Mouse (Mus musculus) megakaryocyte, embryonic 14.5 days (primary cell): Measurements from ENCODE around the gene Nmi. TPM values are rescaled to one million over a fixed set of nuclear protein-coding genes. Genes with fewer than 3 reads are reported as not detected.

Experiments used
- H3K27me3 ChIP-seq: replicated peaks from 2 replicates; pipeline ENCODE3; 2012; ENCODE audit warnings: inconsistent platforms
- H3K36me3 ChIP-seq: replicated peaks from 2 replicates; pipeline ENCODE3; 2012; ENCODE audit warnings: low read length, inconsistent platforms, mixed read lengths
- H3K4me1 ChIP-seq: 2 replicates; pipeline ENCODE4 v1.6.1; 2012; ENCODE audit warnings: inconsistent platforms
- H3K4me3 ChIP-seq: replicated peaks from 2 replicates; pipeline ENCODE3; 2012; ENCODE audit warnings: moderate library complexity, mild to moderate bottlenecking, inconsistent platforms
- H3K9me3 ChIP-seq: 2 replicates; pipeline ENCODE4 v1.6.1; 2012; ENCODE audit warnings: inconsistent platforms
- FLI1 ChIP-seq: IDR thresholded peaks from 2 replicates; pipeline ENCODE4 v1.6.1; 2012; ENCODE audit warnings: low read length, inconsistent platforms, mixed read lengths
- GATA1 ChIP-seq: IDR thresholded peaks from 3 replicates; pipeline ENCODE4 v1.6.1; 2012; ENCODE audit warnings: mixed read lengths, low read length, inconsistent platforms, borderline replicate concordance
- polyA plus RNA-seq: library from polyadenylated mRNA; stranded (reverse); fragments of >175 nt; gene quantifications from 2 replicates; pipeline ENCODE4 v1.2.3, GENCODE M21; 2012; ENCODE audit warnings: low replicate concordance; ENCODE audit not compliant: insufficient read depth

Nmi gene
- polyA plus RNA-seq, 1 experiment, result 1.4 TPM

DNA sequence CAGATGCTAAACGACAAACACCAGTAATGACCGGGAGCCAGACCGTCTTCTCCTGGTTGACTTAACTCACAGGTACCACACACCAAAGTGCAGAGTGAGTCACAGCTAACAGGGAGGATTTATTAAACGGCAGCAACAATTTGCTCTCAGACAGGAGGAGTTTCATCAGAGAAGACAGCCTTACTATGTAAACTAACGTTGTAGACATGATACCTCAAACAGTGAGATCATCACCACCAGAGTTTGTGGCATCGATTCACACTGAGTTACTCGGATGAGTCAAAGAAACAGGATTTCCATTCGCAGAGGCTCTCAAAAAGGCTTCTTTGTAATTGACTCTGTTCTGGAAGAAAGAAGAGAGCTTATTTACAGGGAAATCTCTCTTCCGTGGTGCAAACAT, 12.9 kb upstream of the Nmi start:
- Histone ChIP-seq H3K4me3 (no peak overlapping the region), H3K9me3 (no peaks in the 10 kb centered on the region; the same call in 1 of the 2 replicates), H3K27me3 (peaks cover 12% of the 10 kb centered on the region), H3K4me1 (peaks cover 29% of the 10 kb centered on the region), H3K36me3 (no peaks in the 10 kb centered on the region)
- no peak for TF ChIP-seq FLI1
- no peak for TF ChIP-seq GATA1

DNA sequence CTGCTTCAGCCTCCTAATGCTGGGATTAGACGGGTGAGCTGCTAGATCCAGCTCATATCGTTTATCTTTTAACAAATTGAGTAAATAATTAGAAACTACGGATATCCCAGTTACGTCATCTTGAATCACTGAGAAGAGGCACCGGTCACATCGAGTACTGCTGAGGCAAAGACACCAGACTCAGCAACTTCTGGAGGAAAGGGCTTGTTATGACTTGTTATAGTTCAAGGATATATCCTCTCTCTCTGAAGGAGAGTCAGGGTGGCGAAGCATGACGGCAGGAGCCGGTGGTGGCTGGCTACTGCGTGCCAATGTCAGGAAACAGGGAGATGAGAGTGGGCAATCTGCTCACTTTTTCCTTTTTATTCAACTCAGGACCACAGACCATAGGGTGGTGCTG, 11.9 kb upstream of the Nmi start:
- H3K4me3 ChIP-seq, result no peak overlapping the region
- peaks cover 9% of the 10 kb centered on the region for H3K27me3 ChIP-seq
- H3K36me3 ChIP-seq, result no peaks in the 10 kb centered on the region
- peaks cover 29% of the 10 kb centered on the region for H3K4me1 ChIP-seq
- TF ChIP-seq GATA1 (no peak), FLI1 (no peak)
- peaks cover 3% of the 10 kb centered on the region for H3K9me3 ChIP-seq

DNA sequence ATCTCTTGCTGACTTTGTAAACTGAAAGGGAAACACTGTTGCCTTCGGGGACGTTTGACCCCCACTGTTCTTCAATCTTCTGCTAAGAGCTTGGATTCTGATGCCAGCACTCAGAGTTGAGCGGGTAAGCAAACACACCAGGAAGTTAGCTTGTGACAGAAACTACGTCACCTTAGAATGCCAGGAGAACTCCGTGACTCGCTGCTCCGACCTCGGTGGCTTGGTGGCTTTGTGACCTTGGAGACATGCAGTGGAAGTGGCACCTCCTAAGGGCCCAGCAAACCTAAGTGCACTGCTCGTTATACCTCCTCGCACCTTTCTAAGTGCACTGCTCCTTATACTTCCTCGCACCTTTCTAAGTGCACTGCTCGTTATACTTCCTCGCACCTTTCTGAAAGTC, 9.0 kb upstream of the Nmi start:
- H3K4me1 ChIP-seq, result peaks cover 29% of the 10 kb centered on the region
- no peak overlapping the region for H3K4me3 ChIP-seq
- TF ChIP-seq GATA1 (no peak), FLI1 (no peak)

DNA sequence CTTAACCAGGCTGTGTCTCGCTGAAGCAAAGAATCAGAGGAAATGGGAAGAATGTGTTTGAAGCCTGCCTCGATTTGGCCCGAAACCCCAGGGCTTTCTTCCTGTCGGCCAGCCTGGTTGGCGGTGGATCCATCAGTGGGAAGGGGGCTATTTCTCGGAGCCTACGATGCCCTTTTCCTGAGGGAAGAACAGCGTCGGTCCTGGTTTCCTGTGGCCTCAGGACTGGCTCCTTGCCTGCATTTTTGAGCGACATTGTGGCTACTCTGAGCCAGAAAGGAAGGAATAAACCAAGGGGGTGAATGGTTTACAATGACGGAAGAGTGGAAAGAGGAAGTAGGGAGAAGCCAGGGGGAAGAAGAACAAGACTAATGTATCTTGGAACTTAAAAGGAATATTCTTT, 8.3 kb upstream of the Nmi start:
- Histone ChIP-seq H3K9me3 (peaks cover 16% of the 10 kb centered on the region), H3K4me1 (peaks cover 29% of the 10 kb centered on the region), H3K4me3 (peak overlapping the region; percentile 59), H3K36me3 (no peaks in the 10 kb centered on the region), H3K27me3 (peaks cover 2% of the 10 kb centered on the region)
- no peak for TF ChIP-seq GATA1
- TF ChIP-seq FLI1, result no peak

More for the DNA sequence above, 9.0 kb upstream of the Nmi start:
- H3K27me3 ChIP-seq, result peaks cover 7% of the 10 kb centered on the region
- peaks cover 16% of the 10 kb centered on the region for H3K9me3 ChIP-seq
- H3K36me3 ChIP-seq, result no peaks in the 10 kb centered on the region

DNA sequence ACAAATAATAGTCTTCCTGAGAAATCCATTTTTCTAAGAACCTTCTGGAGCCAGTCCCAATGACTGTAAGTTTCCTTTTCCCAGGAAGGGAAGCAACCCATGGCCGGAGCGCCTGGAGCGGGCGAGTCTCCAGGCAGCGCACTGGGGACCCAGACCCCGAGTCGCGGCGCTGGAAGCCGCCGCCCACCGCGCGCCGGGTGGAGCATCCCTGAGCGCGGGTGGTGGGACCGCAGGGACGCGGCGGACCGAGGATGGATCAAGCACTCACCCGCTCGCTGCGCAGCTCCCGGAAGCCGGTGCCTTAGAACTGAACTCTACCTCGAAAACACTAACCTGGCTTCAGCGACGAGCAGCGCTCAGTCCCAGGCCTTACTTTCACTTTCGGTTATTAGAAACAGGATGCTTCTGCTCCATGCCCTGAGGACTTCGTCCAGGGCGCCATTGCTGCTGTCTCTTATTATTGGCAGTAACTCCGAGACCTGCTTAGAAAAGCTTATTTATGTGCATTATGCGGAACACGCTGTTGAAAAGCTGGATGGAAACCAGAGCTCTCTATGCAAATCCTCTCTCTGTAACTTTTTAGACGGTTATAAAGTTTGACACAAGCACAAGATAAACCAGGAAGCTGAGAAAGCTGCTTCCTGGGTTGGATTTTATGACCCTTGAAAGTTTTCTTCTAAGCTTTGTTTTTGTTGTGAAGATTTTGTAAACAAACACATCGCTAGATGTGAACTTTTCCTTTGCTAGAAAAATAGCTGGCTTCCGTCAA, 469 bp downstream of the Nmi start:
- peaks cover 4% of the 10 kb centered on the region; the same call in 1 of the 2 replicates for H3K9me3 ChIP-seq
- TF ChIP-seq FLI1, result no peak
- TF ChIP-seq GATA1, result no peak
- no peaks in the 10 kb centered on the region for H3K27me3 ChIP-seq
- peaks cover 8% of the 10 kb centered on the region; the same call in 1 of the 2 replicates for H3K4me1 ChIP-seq
- H3K4me3 ChIP-seq, result peak overlapping the region; percentile 91
- peaks cover 2% of the 10 kb centered on the region for H3K36me3 ChIP-seq

DNA sequence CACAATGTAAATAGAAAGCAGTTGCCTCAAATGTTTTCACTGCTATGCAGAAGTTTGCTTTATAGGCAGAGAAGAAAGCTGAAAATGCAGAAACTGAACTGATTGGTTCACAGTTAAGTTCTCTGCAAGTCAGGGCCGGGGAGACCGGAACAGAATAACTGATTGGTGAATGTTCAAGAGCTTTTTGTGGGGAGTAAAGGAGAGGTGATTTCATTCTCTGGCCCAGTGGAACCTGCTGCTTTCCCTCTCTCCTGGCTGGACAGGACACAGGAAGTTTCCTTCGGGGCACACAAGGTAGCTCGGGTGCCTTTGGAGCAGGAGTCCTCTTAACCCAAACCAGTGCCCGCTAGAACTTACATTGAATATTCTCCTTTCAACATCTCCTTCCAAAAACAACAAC, 1.2 kb downstream of the Nmi start:
- H3K4me1 ChIP-seq, result peaks cover 8% of the 10 kb centered on the region; the same call in 1 of the 2 replicates
- peaks cover 4% of the 10 kb centered on the region; the same call in 1 of the 2 replicates for H3K9me3 ChIP-seq
- H3K36me3 ChIP-seq, result peaks cover 2% of the 10 kb centered on the region
- TF ChIP-seq GATA1 (no peak), FLI1 (no peak)
- H3K27me3 ChIP-seq, result no peaks in the 10 kb centered on the region
- H3K4me3 ChIP-seq, result peak overlapping the region; percentile 91

DNA sequence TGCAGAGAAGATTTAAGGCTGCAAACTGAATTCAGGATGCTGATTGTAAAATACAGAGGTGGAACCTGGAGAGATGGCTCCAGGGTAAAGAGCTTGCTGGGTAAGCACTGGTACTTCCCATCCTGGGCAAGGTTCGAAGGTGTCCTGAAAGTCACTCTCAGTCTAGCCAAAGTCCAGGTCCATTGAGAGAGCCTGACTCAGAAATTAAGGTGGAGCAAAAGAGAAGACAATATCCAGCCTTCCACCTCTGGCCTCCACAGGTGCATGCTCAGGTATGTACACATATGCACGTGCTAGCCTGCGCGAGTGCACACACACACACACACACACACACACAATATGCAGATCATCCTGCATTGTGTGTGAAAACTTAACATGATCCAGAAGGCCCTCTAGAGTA, 2.4 kb downstream of the Nmi start:
- H3K9me3 ChIP-seq, result peaks cover 4% of the 10 kb centered on the region; the same call in 1 of the 2 replicates
- H3K4me3 ChIP-seq, result no peak overlapping the region
- peaks cover 2% of the 10 kb centered on the region for H3K36me3 ChIP-seq
- peaks cover 8% of the 10 kb centered on the region; the same call in 1 of the 2 replicates for H3K4me1 ChIP-seq
- H3K27me3 ChIP-seq, result no peaks in the 10 kb centered on the region
- TF ChIP-seq FLI1 (no peak), GATA1 (no peak)

DNA sequence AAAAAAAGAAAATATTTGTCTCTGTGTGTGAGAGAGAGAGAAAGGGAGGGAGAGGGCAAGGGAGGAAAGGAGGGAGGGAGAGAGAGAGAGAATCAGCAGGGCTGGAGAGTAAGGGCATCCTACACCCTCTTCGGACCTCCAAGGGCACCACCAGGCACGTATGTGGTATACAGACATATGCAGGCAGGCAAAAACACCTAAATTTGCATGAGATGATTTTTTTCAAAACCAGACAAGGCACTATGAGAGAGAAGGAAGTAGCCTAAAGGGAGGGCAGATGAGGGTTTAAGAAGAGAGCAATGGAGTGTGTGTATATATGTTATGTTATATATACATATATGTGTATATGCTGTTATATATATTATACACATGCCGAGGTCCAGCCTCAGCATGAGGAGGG, 6.0 kb downstream of the Nmi start:
- Histone ChIP-seq H3K4me1 (no peaks in the 10 kb centered on the region; the same call in 1 of the 2 replicates), H3K36me3 (peaks cover 2% of the 10 kb centered on the region), H3K27me3 (no peaks in the 10 kb centered on the region), H3K9me3 (peaks cover 4% of the 10 kb centered on the region; the same call in 1 of the 2 replicates), H3K4me3 (no peak overlapping the region)
- TF ChIP-seq GATA1 (no peak), FLI1 (no peak)

DNA sequence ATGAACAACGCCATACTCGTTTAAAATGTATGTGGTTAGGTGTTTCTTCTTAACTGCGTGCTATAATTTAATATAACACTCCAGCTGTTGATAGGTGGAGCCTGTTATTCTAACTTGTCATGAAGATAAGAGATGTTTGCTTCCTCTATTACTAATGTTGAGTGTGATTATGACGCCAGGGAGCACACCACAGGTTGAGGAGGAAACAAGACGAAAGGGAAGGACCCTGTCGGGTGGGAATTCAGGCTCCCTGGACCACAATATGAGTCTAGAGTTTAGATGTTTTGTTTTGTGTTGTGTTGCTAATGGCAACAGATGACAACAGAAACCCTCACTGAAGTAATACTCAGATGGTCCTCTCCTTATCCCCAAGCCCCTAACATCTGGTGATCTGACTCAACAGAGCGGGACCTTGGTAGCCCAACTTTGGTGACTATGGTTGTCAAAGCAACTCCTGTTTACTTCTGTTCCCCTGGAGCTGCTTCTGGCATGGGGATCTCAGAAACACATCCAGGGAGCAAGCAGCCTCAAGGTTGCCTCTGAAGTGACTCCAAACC, 19.6 kb downstream of the Nmi start:
- Histone ChIP-seq H3K4me3 (no peak overlapping the region), H3K4me1 (no peaks in the 10 kb centered on the region), H3K9me3 (no peaks in the 10 kb centered on the region), H3K36me3 (peaks cover 8% of the 10 kb centered on the region), H3K27me3 (no peaks in the 10 kb centered on the region)
- TF ChIP-seq FLI1, result no peak
- no peak for TF ChIP-seq GATA1

DNA sequence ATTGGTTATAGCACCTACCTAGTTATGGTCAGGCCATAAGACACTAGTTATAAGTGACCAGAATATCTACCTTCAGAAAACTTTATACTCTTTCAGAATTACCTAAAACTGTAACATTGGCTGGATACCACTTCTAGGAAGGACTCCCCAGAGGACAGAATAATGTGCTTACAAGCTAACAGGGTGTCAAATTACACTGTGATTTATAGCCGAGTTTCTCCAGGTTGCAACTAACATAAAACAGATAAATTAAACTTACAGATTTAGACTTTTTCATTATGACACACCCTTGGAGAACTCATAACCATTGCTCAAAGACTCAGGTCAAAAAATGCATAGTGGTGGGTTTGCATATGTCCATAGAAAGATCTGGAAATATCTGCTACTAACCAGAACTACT, 22.4 kb downstream of the Nmi start:
- TF ChIP-seq GATA1 (no peak), FLI1 (no peak)
- peaks cover 11% of the 10 kb centered on the region for H3K36me3 ChIP-seq
- no peaks in the 10 kb centered on the region for H3K9me3 ChIP-seq
- H3K4me1 ChIP-seq, result no peaks in the 10 kb centered on the region
- H3K27me3 ChIP-seq, result no peaks in the 10 kb centered on the region
- no peak overlapping the region for H3K4me3 ChIP-seq
